Mouse (Mus musculus): ENCODE measurements around the gene Lrrc8d.

GRCm38 (mm10) chr5:105868593-105868992 lies 168.8 kb downstream of the Lrrc8d start:
- TF ChIP-seq CTCF (conservative IDR thresholded peaks at IDR 0.05 in 1 of 2, IDR thresholded peaks at IDR 0.05 in 1 of 2; ENCODE audit: low read depth in 2 of 2, low read length in 2 of 2) (peak; percentile 88 to 96), ZMIZ1 (IDR thresholded peaks at IDR 0.05; ENCODE audit: low read depth, low read length) (no peak), MAFK (IDR thresholded peaks at IDR 0.05; ENCODE audit: insufficient replicate concordance, low read length) (no peak), ZKSCAN1 (IDR thresholded peaks at IDR 0.05; ENCODE audit: borderline replicate concordance, low read depth, low read length) (no peak), POLR2A (IDR thresholded peaks at IDR 0.05; ENCODE audit: low read depth, low read length) (no peak), GABPA (IDR thresholded peaks at IDR 0.05; ENCODE audit: insufficient replicate concordance, low read depth, low read length) (no peak), POLR2AphosphoS2 (IDR thresholded peaks at IDR 0.05; ENCODE audit: low read depth, low read length) (no peak), KAT2A (IDR thresholded peaks at IDR 0.05; ENCODE audit: insufficient replicate concordance, low read length) (no peak)

All from CH12.LX (cell line).